Mouse (Mus musculus): ENCODE results near the gene Xpr1.
A peak's percentile ranks its signal among the peaks of the same experiment; 100 is the strongest.

The Xpr1 gene

DNA sequence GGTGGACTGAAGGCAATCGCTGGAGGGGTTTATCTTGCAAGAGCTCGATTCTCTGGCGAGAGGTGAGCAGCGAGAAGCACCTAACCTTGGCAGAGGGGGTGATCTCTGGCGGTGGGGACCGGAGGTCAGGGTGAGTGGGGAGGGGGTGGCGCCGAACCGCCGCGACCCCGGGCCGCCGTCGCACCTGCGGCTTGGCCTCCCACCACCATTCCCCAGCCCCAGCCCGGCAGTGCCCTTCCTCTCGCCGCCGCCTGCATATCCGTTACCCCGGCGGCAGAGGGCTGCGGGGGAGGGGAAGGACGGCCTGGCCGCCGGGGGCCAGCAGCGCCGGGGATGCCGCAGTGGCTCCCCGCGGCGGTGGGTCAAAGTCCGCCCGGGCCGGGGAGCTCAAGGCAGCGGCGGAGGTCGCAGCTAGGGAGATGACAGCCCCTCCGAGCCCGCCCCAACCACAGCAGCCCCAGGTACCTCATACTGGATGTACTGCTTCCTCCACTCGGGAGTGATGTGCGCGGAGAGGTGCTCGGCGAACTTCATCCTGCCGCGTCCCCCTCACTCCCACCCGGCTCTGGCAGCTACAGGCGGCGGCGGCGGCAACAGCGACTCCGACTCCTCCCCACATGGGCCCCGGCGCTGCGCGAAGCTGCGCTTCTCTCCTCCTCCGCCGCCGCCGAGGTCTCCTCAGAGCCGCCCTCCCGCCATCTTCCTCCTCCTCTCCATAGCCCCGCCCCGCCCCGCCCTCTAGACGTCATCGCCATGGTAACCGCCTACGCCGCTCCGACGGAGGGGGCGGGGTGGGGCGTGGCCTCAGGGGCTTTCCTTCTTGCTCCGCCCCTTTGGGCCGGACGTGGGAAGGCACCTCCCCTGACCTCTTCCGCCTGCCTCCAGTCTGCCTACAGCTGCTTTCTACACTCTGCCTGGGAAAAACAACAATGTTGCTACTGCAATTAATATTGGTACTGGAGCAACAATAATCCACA lies at the start of gene Xpr1:
Gene Xpr1 (minus strand): TSS at position 715 of the 977 bp plus-strand sequence.
- DNase-seq, result peak; percentile 98

DNA sequence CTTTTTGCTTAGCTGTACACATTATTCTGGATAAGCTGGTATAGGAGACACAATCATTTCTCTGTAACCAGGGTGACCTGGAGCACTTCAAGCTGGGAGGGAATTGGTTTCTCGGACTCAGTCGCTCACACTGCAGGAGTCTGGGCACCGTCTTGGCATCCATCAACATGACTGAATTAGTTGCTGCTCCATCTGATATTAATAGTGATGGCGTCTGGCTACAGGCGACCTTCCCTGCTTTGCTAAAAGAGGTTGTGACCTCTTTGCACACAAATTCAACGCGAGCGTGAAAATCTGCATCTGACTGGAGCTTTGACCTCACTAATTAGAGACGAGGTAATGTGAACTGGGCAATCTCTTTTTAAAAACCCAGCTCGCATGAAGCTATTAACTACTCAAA lies 46.2 kb upstream of the Xpr1 start:
- DNase-seq, result no peak

DNA sequence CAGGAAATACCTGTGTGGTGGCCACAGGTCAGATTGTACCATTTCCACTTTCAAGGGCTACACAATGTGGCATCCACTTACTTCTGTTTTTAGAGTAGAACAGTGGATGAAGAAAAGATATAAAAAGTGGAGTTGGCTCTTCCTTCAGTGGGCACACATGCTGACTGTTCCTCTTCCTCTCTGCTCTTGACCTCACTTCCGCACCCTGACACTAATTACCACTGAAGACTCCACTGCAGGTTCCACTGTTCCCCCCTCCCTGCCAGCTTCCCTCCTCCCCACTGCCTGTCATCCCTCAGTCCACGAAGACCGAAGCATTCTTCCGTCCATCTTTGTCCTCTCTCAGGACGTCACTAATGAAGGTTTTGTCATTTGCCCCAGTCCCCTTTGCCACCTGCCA lies 45.4 kb upstream of the Xpr1 start:
- DNase-seq, result no peak

DNA sequence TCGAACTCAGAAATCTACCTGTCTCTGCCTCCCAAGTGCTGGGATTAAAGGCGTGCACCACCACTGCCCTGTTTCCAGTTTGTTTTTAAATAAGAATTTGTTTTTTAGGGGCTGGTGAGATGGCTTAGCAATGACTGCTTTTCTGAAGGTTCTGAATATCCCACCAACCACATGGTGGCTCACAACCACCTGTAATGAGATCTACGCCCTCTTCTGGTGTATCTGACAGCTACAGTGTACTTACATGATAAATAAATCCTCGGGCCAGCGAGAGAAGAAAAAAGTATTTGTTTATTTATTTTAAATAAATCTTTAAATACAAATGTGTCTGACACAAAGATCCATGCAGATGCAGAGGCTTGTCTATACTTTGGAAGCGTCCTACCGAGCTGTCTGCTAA lies 40.3 kb upstream of the Xpr1 start:
- no peak for DNase-seq

DNA sequence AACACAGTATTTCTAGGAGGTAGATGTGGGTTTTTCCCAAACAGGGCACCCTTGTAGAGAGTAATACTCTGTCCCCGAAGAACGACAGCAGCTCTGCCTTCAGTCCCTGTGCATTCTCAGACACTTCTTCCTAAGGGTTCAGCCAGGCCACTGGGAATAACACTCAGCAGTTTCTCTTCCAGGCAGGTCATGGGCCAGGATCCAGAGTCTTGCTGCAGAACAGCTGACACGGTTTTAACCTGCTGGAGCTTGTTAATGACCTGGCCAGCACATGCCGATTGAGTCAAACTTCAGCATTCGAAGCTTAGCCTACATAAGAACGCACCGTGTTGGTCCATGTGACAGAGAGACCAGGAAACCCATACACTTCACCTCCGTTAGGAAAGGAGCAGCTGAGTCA lies 36.0 kb upstream of the Xpr1 start:
- DNase-seq, result no peak

DNA sequence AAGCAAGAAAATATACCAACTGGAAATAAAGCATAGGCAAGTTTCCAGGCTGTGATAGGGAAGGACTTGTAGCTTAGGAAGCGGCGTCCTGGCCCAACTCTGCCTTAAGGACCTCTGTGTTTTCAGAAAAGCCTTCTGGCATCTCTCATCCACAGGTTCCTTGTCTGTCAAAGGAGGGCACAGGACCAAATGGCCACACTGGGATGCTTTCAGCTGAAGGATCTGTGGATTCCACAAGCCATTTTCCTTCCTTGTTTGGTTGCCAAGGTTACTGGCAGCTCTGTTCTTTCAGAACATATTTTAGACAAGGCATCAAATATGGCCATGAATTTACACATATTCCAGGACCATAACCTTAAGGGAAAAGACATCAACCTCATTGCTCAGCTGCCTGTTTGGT lies 31.7 kb upstream of the Xpr1 start:
- DNase-seq, result no peak

DNA sequence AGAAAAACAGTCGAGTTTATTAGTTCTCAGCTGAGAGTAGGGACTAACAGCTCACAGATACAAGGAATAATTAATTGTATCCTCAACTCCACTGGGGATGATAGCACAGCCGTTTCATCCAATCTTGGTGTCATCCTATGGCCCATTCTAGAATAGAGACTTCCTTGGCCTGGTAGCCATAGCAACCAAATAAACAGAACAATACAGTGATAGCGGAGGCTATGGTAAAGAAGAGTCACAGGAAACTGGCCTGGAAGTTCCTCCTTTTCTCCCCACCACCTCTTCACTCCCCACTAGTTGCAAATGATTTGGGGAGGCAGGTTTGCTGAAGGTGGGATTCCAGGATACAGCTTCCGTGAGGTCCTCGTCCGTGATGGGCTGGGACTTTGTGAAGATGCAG lies 30.1 kb upstream of the Xpr1 start:
- DNase-seq, result no peak

DNA sequence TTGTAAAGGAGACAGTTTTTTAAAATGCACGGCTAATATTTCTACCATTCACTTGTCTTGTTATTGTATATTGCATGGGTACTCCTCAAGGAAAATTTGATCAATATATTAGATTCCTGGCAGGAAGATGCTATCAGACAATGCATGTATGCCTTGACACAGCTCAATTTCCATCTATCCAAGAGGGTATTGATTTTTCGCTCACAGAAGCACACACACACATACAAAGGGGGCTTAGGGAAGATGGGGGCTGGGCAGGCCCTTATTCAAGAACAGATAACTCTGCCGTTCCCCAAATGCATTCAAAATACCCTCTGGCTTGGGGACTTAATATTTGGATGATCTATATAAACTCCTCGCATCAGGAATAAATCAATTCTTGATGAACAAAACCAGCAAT lies 25.9 kb upstream of the Xpr1 start:
- DNase-seq, result no peak

DNA sequence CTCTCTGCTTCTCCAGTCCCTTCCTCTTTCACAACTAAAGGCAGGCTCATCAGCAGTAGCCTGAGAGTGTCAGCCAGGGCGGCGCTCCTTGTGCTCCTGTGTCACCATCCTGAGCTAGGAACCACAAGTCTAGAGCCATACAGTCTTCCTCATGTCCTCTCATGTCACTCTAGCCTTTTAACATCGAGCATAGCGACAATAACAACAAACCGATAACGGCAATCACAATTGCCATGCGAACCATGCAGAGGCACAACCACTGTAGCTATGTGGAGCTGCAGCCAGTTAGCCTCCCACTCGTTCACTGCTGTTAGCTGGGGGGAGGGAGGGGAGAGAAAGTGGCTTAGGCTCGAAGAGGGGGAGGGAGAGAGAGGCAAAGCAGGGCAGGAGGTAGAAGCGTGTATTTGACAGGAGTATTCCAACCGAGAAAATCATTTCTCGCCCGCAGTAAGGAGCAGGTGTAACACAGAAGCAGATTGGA lies 25.3 kb upstream of the Xpr1 start:
- DNase-seq, result no peak

DNA sequence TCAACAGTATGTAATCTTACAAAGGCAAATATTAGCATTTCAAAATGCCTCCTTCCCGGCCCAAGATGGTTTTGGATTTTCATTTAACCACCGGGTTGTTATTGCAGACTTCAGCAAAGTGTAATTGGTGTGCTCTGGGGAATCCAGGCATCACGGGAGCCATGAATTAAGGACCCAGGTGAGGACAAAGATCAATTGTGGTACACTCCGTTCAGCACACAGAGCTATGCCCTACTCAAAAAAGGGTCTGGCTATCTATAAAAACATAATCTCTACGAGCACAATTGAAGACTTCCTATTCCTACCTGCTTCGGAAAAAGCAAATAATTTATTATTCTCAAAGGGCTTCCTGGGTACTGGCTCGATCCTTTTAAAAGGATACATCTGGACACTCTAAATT lies 22.3 kb upstream of the Xpr1 start:
- no peak for DNase-seq

DNA sequence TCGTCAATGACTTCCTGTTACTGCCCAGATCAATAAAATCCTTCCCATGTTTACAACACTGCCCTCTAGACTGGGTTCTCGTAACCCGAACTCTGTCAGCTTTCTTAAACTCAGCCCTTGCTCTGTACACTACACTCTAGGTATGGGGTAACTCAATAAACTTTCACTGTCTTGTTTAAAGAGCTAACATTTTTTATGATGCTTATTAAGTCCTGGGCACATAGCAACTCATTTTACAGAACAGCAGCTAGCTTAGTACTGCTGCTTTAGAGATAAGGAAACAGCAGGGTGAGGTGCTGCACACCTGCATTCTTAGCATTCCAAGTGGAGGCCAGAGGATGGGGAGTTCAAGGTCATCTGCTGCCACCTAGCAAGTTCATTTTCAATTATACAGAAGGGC lies 21.3 kb upstream of the Xpr1 start:
- DNase-seq, result no peak

DNA sequence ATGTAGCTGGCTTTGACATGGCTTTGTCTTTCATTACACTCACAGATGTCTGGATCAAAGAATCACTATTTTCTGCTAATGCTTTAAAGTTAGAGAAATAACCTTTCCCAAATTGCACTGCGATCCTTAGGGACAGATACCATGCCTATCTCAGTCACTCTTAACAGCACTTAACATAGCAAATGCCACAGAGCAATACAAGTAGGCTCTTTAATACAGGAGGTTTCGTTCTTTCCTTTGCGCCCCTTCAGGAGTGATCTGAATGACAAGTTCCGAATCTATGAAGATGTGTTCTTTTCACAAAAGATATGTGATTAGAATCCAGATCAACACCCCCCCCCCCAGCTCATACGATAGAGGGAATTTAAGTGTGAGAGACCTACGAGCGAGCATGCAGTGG lies 12.1 kb upstream of the Xpr1 start:
- no peak for DNase-seq

DNA sequence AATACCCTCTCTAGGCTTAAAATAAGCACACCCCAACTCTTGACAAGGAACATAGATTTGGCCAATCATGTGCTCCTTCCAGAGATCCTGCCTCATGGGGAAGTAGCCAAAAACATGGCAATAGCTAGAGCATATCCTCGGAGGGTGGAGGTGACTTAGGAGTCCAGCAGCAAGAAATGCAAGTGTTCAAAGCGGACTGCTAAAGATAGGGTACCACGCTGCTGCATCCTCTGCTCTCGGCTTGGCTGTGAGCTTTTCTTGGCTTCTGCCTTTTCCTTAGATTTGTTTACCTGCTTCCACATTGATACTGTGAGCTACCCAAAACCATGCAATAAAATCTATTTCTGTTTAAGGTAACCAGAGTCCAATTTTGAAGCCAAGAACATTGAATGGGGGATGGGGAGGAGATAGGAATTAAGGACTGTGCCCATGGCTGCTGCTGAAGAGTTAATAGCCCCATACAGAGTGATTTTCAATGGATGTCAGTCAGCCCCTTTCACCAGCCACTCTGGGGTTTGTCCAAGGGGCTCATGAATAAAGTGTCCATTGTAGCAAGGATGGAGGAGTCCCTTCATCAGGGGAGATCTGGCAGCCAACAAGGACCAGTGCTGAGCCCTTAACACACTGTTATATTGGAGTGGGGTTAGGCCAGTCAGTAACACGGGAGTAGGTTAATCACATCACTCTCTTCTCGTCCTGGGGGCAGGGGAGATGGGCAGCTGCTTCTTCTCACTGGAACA lies 10.1 kb upstream of the Xpr1 start:
- no peak for DNase-seq

DNA sequence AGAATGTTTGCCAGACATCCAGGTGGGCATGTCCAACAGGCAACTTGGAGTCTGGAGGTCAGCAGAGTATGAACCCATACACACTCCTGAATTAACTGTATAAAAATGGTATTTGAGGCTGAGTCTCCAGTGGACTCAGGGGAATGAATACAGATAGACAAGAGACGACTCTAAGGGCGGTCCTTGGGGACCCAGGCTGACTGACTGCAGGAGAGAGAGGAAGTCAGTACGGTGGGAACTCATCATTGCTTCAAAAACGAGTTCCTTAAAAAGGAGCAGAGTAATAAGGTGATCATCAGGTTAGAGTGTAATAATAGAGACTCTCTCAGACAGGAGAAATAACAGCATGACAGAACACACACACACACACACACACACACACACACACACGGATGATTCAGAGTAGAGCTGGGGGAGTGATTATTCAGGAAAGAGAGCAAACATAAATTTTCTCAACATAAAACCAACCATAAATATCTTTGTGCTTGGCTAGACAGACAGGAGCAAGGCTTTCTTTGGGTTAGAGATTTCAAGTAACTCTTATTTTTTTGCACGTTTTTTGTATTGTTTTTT lies 8.6 kb upstream of the Xpr1 start:
- DNase-seq, result no peak

DNA sequence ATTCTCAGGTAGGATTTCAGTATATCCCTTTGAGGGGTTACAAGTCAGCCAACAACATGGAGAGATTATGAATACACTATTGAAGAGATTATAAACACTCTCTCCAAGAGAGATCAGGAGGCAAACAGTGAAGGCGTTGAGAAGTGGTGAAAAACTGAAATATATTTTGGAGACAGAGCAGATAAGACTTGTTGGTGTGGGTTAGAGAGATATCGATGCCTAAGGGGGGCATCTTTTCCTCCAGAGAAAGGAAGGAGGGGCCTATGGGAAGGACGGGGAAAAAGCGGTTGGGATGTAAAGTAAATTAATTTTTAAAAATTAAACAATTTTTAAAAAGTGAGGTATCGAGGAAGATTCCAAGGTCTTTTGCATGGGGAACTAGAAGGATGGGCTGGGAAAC lies 8.1 kb upstream of the Xpr1 start:
- DNase-seq, result no peak

DNA sequence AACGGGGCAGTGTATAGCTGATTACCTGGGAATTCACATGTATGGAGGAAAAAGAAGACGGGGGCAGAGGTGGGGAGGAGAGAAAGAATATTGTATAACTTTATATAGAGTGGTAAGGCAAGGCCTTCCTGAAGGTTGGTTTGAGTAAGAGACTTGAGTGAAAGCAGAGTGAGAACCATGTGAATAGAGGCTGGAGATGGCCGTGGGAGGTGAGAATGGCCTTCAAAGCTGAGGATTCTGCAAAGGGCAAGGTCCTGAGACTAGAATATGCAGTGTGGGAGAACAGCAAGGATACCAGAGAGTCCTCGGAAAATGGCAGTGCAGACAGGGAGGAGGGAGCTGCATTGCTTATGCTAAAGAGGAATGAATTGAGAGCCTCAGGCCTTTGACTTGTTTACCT lies 6.6 kb upstream of the Xpr1 start:
- no peak for DNase-seq

DNA sequence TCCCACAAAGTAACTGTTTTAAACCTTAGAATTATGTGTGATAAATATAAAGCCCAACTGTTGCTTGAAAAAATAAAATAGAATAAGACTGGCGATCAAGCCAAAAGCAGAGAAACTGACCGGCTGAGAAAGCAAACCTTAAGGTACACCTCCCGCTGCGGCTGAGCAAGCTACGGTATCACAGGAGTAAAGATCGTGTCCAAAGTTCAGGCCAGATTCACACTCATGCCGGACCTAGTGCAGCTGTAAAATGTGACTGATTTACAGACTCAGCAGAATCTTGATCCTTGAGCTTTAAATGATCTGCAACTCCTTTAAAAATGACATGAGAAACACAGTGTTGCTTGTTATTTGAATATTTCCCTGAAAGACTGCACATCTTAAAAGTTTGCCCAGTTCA lies 4.8 kb upstream of the Xpr1 start:
- no peak for DNase-seq

DNA sequence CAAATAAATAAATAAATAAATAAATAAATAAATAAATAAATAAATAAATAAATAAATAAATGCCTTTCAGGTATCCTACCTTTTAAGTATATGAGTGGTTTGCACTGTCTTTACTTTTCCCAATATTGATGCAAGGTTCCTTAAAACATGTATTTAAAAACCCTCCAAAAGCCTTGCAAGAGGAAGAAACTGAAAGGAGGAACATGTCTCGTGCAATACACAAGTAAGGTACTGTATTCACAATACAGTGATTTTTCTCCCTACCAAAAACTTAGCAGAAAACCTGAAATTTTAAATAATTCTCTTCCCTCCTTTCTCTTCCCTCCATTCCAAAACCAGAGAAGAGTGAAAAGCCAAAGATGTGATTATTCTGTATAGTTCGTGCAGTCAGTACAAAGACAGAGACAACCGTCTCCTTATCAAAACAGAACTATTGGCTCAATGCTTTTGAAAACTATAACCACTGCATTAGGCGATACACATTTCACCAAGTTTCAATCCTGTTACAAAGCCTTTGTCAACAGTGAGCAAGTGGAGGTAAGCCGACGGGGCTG lies 991 bp downstream of the Xpr1 start:
- no peak for DNase-seq

DNA sequence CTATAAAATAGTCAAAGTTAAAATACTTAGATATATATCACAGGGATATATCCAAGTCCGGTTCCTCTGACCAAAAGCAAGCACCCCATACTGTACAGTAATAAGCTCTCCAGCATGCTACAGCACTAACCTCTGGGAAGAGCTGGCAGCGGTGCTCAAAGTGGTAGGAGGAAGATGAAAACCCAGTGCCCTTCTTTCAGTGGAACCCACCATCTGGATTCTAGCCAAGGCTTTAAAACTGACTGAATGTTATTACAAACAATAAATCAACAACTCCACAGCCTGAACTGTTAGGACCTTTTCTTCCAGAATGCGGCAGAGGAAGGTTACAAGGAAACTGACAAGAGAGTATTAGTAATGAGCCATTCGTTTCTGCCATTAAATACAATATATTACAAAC lies 1.8 kb downstream of the Xpr1 start:
- no peak for DNase-seq

DNA sequence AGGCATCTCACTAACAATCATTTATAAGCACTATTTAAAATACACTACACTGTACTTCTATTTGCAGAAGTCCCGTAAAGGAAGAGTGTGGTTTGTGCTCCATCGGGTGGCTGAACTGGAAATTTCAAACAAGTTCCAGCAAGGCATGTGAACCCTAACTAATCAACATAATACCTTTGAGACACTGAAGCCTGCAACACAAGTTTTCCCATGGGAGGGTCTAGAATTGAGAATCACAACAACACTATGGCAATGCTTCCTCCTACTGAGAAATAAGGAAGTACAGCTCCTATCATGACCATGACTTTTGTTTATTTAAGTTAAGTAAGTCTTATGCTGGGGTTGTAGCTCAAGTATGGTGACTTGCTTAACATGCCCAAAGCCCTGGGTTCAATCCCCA lies 4.5 kb downstream of the Xpr1 start:
- no peak for DNase-seq

DNA sequence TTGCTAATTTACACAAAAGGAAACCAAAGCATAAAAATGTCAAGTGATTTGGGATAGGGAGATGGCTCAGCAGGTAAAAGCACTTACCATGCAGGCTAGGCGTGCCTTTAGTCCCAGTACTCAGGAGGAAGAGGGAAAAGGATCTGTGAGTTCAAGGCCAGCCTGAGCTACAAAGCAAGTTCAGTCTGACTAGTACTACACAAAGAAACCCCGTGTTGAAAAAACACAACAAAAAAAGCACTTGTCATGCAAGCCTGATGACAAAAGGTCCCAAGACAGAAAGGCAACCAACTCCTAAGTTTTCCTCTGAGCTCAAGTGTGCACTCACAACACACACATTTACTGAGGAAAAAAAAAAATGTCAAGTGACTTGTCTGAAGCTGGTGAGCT lies 8.6 kb downstream of the Xpr1 start:
- DNase-seq, result no peak

DNA sequence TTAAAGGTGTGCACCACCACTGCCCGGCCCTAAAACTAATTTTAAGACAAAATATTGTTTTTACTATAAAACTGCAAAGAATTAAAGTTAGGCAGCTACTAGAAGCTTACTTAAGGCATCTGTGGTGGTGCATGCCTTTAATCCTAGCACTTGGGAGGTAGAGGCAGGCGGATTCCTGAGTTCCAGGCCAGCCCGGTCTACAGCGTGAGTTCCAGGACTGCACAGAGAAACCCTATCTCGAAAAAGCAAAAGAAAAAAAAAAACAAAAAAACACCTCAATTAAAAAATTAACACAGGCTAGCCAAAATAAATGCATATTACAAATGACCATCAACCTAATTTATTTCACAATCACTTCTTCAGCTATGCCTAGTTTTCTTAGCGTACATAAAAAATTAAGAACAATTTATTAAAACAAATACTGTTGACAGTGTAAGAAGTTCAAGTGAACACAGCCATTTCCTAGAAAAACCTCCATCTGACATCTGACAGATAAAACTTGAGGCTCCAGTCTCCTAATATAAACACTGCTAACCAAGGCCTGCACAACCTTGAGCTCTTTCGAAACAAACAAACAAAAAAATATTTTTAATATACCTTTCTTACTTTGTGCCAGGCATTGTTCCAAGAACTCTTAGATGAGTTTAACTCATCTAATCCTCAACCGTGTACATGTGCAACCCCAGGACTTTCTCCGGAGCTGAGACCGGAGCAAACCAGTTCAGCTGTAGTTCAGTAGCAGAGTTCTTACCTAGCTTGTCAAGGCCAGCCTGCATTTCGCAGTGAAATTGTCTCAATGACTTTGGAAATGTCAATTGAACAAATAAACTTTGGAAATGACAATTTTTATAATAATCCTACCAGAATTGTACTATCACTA lies 9.3 kb downstream of the Xpr1 start:
- DNase-seq, result no peak

DNA sequence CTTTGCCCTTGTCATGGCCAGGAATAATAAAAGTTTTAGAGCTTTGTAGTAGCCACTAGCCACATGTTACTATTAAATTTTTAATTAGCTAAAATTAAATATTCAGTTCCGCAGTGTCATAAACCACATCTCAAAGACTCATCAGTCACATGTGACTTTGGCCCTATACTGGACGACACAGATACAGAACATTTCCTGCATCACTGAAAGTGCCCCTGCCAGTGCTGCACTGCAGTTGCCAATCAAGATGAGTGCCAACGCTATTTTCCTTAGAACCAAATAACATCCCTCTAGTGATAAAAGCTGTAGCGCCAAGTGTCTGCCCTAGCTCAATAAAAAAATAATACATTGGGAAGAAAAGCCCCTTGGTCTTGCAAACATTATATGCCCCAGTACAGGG lies 17.2 kb downstream of the Xpr1 start:
- DNase-seq, result no peak
